Mouse (Mus musculus) granulocyte monocyte progenitor cell, adult 5-6 weeks (primary cell): ENCODE results near the gene Nos2. TPM values are rescaled to one million over a fixed set of nuclear protein-coding genes. Genes with fewer than 3 reads are reported as not detected.
A peak's percentile ranks its signal among the peaks of the same experiment; 100 is the strongest.

Experiments used
- ATAC-seq: replicated peaks from 2 replicates; pipeline ENCODE4 v1.8.0; 2016; ENCODE audit warnings: mild to moderate bottlenecking, moderate TSS enrichment, inconsistent platforms; ENCODE audit not compliant: poor library complexity, severe bottlenecking
- total RNA-seq, 2 experiments: library from RNA; stranded (forward) in 1 of 2; stranded (reverse) in 1 of 2; fragments of 200-712, 200-1000 nt in 1 of 2; fragments of >200 nt in 1 of 2; fragmentation: Nextera tagmentation in 1 of 2; gene quantifications; 2 replicates each; pipeline ENCODE4 v1.2.3; 2014 to 2017

Gene Nos2
- total RNA-seq (2014; fragmentation: Nextera tagmentation), result not detected in 2 replicates
- total RNA-seq (2017), result not detected in 2 replicates

DNA sequence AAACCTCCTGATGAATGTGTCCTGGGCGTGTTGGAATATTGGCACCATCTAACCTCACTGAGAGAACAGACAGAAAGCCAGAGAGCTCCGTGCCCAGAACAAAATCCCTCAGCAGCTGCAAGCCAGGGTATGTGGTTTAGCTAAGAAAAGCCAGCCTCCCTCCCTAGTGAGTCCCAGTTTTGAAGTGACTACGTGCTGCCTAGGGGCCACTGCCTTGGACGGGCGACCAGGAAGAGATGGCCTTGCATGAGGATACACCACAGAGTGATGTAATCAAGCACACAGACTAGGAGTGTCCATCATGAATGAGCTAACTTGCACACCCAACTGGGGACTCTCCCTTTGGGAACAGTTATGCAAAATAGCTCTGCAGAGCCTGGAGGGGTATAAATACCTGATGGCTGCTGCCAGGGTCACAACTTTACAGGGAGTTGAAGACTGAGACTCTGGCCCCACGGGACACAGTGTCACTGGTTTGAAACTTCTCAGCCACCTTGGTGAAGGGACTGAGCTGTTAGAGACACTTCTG, at the start of gene Nos2:
Gene Nos2 (plus strand): TSS at position 377 of the 529 bp plus-strand sequence.
- ATAC-seq, result peak; percentile 57

DNA sequence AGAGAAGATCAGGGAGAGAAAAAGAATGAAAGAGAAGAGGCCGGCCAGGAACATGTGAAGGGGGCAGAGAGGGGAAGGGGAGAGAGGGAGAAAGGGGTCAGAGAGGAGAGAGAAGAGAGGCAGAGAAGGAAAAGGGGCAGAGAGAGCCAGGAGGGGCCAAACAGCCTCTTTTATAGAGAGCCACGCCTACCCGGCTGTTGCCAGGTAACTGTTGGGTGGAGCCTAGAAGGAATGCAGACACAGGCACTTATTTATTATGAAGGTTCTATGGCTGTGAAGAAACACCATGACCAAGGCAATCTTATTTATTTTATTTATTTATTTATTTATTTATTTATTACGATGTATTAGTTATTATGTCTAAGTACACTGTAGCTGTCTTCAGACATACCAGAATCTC, 49.7 kb upstream of the Nos2 start:
- no peak for ATAC-seq

DNA sequence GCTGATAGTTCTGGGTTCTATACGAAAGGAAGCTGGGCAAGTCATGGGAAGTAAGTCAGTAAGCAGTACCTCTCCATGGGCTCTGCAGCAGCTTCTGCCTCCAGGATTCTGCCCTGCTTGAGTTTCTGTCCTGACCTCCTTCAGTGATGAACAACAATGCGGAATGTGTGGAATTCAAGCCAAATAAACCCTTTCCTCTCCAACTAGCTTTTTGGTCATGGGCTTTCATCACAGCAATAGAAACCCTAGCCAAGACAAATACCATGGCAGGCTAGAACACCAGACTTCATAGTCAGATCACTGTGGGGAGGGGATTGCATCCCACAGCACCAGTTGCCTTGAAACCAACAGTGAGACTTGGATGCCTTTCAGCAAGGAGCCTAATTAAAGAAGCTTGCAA, 47.8 kb upstream of the Nos2 start:
- no peak for ATAC-seq

DNA sequence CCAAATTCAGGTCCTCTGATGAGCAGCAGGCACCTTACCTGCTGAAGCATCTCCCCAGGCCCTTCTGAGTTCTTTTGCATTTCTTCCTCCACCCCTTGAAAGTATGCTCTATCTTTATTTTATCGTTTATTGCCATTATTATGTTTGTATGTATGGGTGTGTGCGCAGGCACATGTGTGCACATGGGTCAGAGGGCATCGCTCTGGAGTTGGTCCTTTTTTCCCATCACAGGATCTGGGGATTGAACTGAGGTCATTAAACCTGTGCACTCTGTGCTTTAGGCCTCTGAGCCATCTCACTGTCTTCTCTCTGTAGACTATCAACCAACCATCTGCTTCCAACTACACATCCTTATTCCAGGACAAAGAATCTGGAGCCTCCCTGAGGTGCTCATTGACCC, 40.9 kb upstream of the Nos2 start:
- ATAC-seq, result no peak

DNA sequence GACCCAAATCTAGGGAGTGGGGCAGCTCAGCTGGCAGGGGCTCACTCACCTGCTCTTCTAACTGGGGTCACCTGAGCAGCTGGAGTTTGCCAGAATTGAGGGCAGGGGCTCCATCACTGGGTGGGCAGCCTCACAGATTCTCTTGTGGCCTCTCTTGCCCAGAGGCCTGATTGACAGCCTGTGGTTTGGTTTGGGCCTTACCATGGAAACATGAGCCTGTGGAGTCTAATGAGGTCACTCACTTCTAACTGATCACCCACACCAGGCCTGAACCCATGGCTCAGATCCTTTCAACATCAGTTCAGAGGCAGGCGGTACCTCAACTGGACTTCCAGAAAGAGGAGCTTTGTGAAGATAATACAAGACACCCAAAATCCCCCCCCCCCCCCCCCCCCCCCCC, 33.9 kb upstream of the Nos2 start:
- peak; percentile 42 for ATAC-seq

DNA sequence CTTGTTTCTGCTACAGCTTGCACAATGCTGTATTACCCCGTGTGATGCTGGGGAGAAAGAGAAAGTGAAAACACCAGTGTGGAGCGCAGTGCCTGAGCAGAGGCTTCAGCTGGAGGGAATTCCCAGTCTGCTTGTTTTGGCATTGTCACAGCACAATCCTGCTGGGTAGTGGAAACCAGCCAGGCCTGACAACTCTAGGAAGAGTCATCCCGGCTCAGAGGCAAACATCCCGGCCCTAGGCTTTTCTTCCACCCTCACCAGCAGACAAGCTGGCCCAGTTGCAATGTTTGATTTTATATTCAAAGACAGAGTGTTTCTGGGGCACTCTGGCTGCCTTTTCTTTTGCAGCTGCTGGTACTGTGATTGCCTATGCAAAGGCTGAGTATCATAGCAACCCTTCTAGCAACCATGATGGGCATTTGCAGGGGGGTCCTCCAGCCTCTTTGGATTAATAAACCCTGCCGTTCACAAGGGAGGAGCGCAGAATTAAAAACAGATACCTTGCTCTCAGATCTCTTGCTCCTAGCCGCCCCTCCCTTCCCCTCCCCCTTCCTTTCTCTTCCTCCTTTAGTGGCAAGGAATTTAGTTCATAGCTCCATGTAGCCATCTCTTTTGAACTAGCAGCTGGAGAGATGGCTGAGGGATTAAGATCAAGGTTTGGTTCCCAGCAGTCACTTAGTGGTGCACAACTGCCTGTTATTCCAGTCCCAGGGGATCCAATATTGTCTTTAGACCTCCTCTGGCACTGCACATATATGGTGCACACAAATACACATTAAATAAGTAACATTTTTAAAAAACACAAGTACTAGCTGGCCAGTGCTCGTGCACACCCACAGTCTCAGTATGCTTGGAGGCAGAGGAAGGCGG, 33.2 kb upstream of the Nos2 start:
- ATAC-seq, result peak; percentile 63

DNA sequence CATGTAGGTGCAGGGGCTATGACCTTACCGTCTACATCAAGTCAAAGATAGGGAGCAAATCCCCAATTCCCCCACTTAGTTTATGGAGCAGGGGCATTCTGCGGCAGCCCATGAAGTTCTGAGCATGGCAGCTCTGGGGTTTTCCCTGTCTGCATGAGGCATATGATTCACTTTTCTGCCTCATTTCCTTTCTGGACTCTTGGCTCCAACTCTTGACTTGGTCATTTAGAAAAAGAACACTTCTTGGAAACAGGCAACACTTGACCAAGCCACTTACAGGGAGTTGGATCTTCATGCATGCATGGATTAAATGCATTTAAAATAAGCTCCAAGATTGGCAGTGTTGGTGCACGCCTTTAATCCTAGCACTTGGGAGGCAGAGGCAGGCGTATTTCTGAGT, 31.4 kb upstream of the Nos2 start:
- ATAC-seq, result no peak

DNA sequence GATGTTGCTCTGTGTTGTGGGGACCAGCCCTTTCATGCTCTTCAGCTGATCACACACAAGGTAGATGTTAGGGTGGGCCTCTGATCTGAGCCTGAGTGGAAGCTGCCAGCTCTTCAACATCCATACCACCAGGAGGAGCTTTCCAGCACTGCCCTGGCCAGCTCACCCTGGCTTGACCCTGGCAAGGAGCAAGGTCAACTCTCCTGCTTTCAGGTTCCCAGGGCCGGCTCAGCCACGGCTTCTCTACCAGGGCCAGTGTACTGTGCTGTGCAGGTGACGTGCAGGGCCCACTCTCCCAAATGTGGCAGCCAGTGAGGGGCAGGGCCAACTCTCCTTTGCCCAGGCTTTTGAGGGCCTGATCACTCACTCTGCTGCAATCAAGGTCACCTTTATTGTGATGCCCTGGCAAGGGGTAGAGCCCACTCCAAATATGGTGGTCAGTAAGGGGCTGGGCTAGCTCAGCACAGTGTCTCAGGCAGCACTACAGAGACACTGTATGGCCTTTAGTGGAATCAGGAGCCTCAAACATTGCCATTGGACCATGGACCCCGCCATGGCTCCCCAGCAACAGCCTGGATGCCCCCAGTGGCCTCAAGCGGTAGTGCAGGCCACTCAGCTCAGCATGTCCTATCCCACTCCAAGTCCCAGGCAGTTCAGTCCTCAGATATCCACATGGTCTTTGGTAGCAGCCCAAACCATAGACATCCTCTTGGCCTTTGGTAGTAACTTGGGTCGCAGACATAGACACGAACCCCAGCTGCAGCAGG, 24.0 kb upstream of the Nos2 start:
- peak; percentile 79 for ATAC-seq

DNA sequence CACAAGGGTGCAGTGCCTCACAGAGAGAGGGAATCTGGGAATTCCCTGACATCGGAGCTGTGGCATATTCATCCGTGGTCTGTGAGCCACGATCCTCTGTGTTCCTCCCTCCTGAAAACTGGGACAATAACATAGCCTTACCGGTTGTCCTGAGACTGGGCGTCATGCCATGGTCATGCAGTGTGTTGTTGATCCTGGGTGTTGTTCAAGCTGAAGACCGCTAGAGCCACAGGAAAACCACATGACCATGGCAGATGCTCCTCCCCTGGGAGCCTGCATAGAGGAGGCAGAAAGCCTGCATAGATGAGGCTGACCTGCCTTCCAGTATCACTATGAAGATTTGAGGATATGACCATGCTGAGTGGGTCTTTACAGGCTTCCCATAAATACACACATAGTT, 5.1 kb upstream of the Nos2 start:
- peak; percentile 45; the same call in 1 of the 2 replicates for ATAC-seq

DNA sequence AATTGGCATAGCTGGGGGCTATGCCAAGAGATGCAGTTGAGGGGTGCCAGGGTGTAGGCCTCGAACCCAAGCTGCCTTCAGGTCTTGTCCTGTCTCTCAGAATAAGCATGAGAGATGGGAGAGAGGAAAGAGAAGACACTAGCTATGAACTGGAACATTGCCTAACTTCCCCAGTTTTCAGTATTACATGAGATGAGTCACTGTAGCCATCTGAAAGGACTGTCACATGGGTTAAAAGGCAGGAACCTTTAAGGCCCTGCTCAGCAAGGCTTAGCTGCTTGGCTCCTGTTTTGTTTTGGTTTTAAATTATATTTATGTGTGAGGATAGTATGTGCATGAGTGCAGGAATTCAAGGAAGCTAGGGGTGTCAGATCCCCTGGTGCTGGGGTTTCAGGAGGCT, 4.2 kb upstream of the Nos2 start:
- ATAC-seq, result peak; percentile 68

DNA sequence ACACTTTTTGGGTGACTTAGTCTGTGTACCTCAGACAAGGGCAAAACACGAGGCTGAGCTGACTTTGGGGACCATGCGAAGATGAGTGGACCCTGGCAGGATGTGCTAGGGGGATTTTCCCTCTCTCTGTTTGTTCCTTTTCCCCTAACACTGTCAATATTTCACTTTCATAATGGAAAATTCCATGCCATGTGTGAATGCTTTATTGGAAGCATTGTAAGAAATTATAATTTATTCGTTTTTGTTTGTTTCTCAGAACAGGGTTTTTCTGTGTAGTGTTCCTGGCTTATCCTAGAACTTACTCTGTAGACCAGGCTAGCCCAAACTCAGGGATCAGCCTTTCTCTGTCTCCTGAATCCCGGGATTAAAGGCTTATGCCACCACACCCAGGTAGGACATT, 842 bp upstream of the Nos2 start:
- no peak for ATAC-seq

DNA sequence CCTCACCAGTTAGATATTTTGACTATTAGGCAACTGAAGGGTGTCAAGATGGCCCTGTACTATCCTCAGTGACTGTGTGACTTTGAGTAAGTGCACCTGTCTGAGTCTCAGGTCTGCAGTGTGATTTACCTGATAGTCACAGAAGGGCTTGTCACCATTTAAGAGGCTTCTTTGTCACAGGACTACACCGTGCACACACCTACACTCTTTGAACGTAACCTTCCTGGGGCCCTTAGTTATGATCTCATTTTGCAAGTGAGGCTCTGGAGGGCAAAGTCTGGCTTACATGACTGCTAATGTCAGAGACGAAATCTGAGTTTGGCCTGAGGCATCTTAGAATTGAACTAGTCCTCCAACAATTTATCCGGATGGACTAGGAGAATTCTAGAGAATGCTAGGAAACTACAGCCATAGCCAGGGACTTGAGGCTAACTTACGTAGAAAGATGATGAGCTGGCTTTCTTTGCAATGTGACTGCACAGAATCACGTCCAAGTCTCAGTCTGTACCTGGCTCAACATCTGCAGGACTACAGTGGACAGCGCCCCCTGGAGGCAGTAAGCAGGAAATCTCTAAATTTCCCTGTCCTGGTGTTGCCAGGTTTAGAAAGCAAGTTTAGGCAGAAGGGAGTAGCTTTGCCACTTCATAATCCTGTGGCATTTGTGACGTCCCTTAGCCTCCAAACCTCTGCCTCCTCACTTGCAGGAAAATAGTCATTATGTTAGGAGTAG, 2.3 kb downstream of the Nos2 start:
- peak; percentile 45; the same call in 1 of the 2 replicates for ATAC-seq

DNA sequence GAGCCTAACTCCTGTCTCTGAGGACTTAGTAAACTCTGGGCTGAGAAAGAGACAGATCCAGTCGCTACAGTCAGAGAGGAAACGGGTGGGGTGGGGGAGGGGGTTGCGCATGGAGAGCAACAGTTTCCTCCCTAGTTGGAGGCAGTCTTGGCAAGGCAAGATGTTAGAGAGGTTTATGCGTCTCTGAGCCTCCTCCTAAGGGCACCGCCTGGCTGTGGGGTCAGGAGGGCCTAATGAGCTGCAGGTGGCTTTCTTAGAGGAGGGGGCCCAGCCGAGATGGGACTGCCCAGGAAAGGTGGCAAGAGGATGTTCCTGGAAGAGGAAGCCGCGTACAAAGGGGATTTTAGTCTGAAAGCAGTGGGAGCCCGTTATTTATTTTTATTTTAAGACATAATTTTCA, 3.5 kb downstream of the Nos2 start:
- ATAC-seq, result no peak

DNA sequence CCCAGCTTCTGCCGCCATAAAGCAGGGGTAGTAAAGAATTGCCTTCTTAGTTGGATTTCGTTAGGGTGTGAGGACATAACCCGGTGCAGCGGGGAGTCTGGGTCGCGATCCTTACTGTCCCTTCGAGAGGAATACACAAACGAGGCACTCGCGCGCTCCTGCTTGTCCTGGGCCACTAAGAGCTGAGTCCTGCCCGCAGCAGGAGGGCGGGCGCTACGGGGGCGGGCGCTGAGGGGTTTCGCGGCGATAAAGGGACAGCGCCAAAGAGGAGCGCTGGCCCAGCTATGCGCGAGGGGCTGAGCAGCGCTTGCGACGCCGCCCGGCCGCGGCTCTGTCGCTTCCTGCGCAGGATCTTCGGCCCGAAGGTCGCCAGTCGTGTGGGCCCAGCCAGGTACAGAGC, 4.3 kb downstream of the Nos2 start:
- peak; percentile 41 for ATAC-seq

DNA sequence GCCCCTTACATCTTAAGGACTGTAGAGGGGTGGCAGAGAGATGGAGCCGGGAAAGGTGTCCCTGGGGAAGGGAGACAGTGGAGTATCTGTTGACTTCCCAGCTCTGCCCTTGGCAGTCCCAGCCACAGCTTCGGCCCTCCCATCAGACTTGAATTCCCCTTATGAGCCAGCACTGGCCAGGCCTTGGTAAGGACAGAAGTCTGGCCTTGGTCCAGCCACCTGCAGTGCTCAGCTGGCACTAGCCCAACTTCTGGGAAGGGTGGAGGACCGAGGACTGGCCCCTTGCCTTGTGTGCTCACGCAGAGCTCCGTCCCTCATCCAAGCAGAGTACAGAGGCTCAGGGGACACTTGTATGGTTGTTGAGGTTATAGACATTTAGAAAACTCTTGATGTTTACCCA, 8.8 kb downstream of the Nos2 start:
- no peak for ATAC-seq

DNA sequence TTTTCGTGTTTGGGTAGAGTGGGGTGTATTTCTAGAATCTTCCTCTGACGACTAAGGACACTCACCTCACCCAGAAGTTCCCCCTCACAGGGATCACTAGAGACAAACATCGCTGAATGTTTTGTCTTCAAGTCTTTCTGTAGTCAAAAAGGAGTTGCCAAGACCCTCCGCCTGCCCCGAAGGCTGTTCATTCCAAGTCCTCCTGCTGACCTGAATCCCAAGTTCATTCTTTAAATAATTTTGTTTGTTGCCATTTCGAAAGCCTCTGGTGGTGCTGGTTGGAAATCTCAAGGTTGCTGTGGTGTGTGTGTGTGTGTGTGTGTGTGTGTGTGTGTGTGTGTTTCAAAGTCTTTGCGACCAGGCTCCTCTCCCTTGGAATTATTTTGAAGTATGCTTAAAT, 13.7 kb downstream of the Nos2 start:
- no peak for ATAC-seq

DNA sequence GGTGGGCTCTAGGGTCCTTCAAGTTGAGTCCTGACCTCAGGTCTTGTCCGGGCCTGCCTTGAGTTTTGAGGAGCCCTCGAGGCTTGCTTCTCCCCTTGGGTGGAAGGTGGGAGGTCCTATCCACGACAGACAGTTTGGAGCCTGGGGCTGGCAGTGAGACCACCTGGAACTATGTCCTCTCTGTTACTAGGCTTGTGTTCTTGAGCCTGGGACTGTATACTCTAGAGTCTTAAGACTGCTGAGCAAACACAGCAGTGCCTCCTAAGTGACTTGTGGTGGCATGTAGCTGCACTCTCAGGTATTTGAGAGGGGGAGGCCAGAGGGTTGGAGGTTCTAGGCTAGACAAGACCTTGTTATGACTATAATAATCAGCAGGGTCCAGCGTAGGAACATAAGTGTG, 14.1 kb downstream of the Nos2 start:
- ATAC-seq, result no peak

DNA sequence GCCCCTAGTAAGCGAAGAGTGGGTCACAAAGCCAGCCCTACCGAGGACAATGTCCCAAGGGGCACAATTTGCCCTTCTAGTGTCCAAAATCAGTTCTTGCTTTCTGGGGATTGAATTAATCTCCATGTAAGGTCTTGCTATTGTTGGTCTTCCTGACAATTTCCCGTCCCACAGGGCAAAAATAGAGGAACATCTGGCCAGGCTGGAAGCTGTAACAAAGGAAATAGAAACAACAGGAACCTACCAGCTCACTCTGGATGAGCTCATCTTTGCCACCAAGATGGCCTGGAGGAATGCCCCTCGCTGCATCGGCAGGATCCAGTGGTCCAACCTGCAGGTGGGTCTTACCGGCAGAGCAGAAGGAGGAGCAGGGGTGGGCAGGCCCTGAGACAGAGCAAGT, 14.6 kb downstream of the Nos2 start:
- no peak for ATAC-seq

DNA sequence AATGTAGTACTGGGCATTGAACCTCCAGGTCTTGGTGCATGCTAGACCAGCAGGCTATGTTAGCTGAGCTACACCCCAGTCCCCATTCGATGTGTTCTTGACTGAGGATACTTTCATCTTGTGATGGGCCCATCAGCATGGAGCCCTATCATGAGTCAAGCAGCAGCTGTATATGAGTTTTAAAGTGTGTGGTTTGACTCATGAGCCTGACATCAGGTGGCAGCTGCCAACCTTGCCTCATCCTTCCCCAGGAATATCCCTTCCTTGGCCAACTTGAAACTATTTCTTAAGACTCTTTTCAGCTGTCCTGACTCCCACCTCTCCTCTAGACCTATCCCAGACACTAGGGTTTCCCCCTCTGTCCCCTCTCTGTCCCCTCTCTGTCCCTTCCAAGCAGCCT, 22.5 kb downstream of the Nos2 start:
- no peak for ATAC-seq

DNA sequence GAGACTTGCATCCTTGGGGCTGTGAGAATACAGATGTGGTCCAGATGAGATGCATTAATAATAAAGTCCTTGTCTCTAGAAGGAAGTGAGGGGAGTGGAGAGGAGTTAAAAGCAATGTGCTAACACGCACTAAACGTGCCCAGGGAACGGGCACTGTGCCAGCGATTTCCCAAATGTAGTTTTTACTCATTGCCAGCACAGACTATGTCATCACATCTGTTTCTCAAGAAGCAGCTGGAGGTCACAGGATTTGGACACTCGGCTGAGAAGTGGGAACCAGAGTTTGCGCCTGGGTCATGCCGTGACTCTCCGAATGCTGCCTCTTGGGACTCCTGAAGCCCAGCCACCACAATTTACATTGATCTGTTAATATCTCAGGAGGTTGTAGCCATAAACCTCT, 29.8 kb downstream of the Nos2 start:
- peak; percentile 45 for ATAC-seq

DNA sequence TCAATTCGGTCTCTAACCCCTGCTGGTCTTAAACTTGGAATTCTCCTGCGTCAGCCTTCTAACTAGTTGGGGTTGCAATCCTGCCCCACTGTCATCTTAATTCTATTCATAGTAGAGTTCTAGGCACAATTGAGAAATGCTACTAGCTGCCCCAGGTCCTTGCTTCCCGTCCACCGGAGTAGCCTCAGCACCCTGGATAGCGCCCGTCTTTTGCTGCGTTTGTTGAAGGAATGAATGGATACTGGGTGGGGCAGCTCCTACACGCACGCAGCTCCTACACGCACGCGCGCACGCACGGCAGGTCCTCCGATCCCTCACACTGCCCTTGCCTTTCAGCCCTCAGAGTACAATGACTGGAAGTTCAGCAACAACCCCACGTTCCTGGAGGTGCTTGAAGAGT, 31.9 kb downstream of the Nos2 start:
- peak; percentile 71 for ATAC-seq
